Mouse (Mus musculus): ENCODE results near the gene Pdpn. TPM values are rescaled to one million over a fixed set of nuclear protein-coding genes. Genes with fewer than 3 reads are reported as not detected.

Gene Pdpn
- polyA plus RNA-seq, 1 experiment = 102 TPM

GRCm38 (mm10) chr4:143305031-143305430, 5.7 kb upstream of the Pdpn start:
- Histone ChIP-seq H3K4me3 (no peak overlapping the region), H3K4me2 (ENCODE audit: low read depth) (no peak overlapping the region), H3K36me3 (ENCODE audit: control insufficient read depth, insufficient read depth) (no peaks in the 10 kb centered on the region), H3ac (ENCODE audit: control insufficient read depth, insufficient read length) (no peak overlapping the region), H3K27me3 (ENCODE audit: control insufficient read depth, insufficient read depth, insufficient read length) (no peaks in the 10 kb centered on the region), H3K79me2 (ENCODE audit: control insufficient read depth, insufficient read depth) (no peaks in the 10 kb centered on the region)
- TF ChIP-seq REST (IDR thresholded peaks at IDR 0.05; ENCODE audit: insufficient read depth, insufficient read length) (no peak), MYOG (IDR thresholded peaks at IDR 0.05; ENCODE audit: control insufficient read depth in 1 of 3, insufficient read depth in 1 of 3, insufficient read length in 2 of 3, low read depth in 2 of 3) (no peak), TCF12 (IDR thresholded peaks at IDR 0.05; ENCODE audit: insufficient read depth, poor library complexity, severe bottlenecking) (no peak), MAX (IDR thresholded peaks at IDR 0.05; ENCODE audit: low read depth) (no peak), E2F4 (IDR thresholded peaks at IDR 0.05; ENCODE audit: insufficient read depth) (no peak), POLR2A (IDR thresholded peaks at IDR 0.05; ENCODE audit: insufficient read length, low read depth) (no peak)

- H3K4me2 ChIP-seq (ENCODE audit: low read depth) = no peak overlapping the region
- H3K79me2 ChIP-seq (ENCODE audit: control insufficient read depth, insufficient read depth) = peaks cover 15% of the 10 kb centered on the region
- TF ChIP-seq SRF (IDR thresholded peaks at IDR 0.05; ENCODE audit: control insufficient read depth, insufficient read length, low read depth) (no peak), MYOD1 (IDR thresholded peaks at IDR 0.05; ENCODE audit: control insufficient read depth in 1 of 3, insufficient read length in 2 of 3, low read depth in 2 of 3) (no peak), POLR2AphosphoS2 (IDR thresholded peaks at IDR 0.05; ENCODE audit: insufficient read length, low read depth) (no peak), E2F4 (IDR thresholded peaks at IDR 0.05; ENCODE audit: insufficient read depth) (no peak)
- no peak overlapping the region for H3ac ChIP-seq (ENCODE audit: control insufficient read depth, insufficient read length)
- H3K36me3 ChIP-seq (ENCODE audit: control insufficient read depth, insufficient read depth) = no peaks in the 10 kb centered on the region
- no peak overlapping the region for H3K4me3 ChIP-seq
- H3K27me3 ChIP-seq (ENCODE audit: control insufficient read depth, insufficient read depth, insufficient read length) = no peaks in the 10 kb centered on the region
These were observed 3.0 kb upstream of the Pdpn start for GRCm38 (mm10) chr4:143302279-143302890.

GRCm38 (mm10) chr4:143301875-143302274, 2.5 kb upstream of the Pdpn start:
- no peak overlapping the region for H3K4me2 ChIP-seq (ENCODE audit: low read depth)
- no peak overlapping the region for H3K4me3 ChIP-seq
- peaks cover 20% of the 10 kb centered on the region for H3K79me2 ChIP-seq (ENCODE audit: control insufficient read depth, insufficient read depth)
- no peaks in the 10 kb centered on the region for H3K27me3 ChIP-seq (ENCODE audit: control insufficient read depth, insufficient read depth, insufficient read length)
- TF ChIP-seq MYOD1 (IDR thresholded peaks at IDR 0.05; ENCODE audit: control insufficient read depth in 1 of 3, insufficient read length in 2 of 3, low read depth in 2 of 3) (no peak), POLR2AphosphoS2 (IDR thresholded peaks at IDR 0.05; ENCODE audit: insufficient read length, low read depth) (no peak), SRF (IDR thresholded peaks at IDR 0.05; ENCODE audit: control insufficient read depth, insufficient read length, low read depth) (no peak), CEBPB (IDR thresholded peaks at IDR 0.05; ENCODE audit: insufficient read depth, poor library complexity, severe bottlenecking) (no peak)
- H3ac ChIP-seq (ENCODE audit: control insufficient read depth, insufficient read length) = no peak overlapping the region
- H3K36me3 ChIP-seq (ENCODE audit: control insufficient read depth, insufficient read depth) = no peaks in the 10 kb centered on the region

GRCm38 (mm10) chr4:143301042-143301441, 1.7 kb upstream of the Pdpn start:
- Histone ChIP-seq H3K4me2 (ENCODE audit: low read depth) (no peak overlapping the region), H3K79me2 (ENCODE audit: control insufficient read depth, insufficient read depth) (peaks cover 28% of the 10 kb centered on the region), H3K27me3 (ENCODE audit: control insufficient read depth, insufficient read depth, insufficient read length) (no peaks in the 10 kb centered on the region), H3K4me3 (no peak overlapping the region), H3ac (ENCODE audit: control insufficient read depth, insufficient read length) (no peak overlapping the region), H3K36me3 (ENCODE audit: control insufficient read depth, insufficient read depth) (no peaks in the 10 kb centered on the region)
- no peak for TF ChIP-seq E2F4 (IDR thresholded peaks at IDR 0.05; ENCODE audit: insufficient read depth)
- TF ChIP-seq MYOD1 (IDR thresholded peaks at IDR 0.05; ENCODE audit: control insufficient read depth in 1 of 3, insufficient read length in 2 of 3, low read depth in 2 of 3) = no peak
- TF ChIP-seq TCF12 (IDR thresholded peaks at IDR 0.05; ENCODE audit: insufficient read depth, poor library complexity, severe bottlenecking) = no peak
- TF ChIP-seq MYOG (IDR thresholded peaks at IDR 0.05; ENCODE audit: control insufficient read depth in 1 of 3, insufficient read depth in 1 of 3, insufficient read length in 2 of 3, low read depth in 2 of 3) = no peak
- TF ChIP-seq SRF (IDR thresholded peaks at IDR 0.05; ENCODE audit: control insufficient read depth, insufficient read length, low read depth) = no peak
- no peak for TF ChIP-seq POLR2AphosphoS2 (IDR thresholded peaks at IDR 0.05; ENCODE audit: insufficient read length, low read depth)
- TF ChIP-seq REST (IDR thresholded peaks at IDR 0.05; ENCODE audit: insufficient read depth, insufficient read length) = no peak
- TF ChIP-seq TCF3 (IDR thresholded peaks at IDR 0.05; ENCODE audit: insufficient read length, low read depth) = no peak
- TF ChIP-seq CEBPB (IDR thresholded peaks at IDR 0.05; ENCODE audit: insufficient read depth, poor library complexity, severe bottlenecking) = no peak
- TF ChIP-seq MAX (IDR thresholded peaks at IDR 0.05; ENCODE audit: low read depth) = no peak
- no peak for TF ChIP-seq POLR2A (IDR thresholded peaks at IDR 0.05; ENCODE audit: insufficient read length, low read depth)
- TF ChIP-seq USF1 (IDR thresholded peaks at IDR 0.05; ENCODE audit: low read depth) = no peak

- TF ChIP-seq TCF12 (IDR thresholded peaks at IDR 0.05; ENCODE audit: insufficient read depth, poor library complexity, severe bottlenecking) (no peak), REST (IDR thresholded peaks at IDR 0.05; ENCODE audit: insufficient read depth, insufficient read length) (no peak), POLR2AphosphoS2 (IDR thresholded peaks at IDR 0.05; ENCODE audit: insufficient read length, low read depth) (no peak), MAX (IDR thresholded peaks at IDR 0.05; ENCODE audit: low read depth) (no peak)
- H3ac ChIP-seq (ENCODE audit: control insufficient read depth, insufficient read length) = no peak overlapping the region
- no peaks in the 10 kb centered on the region for H3K36me3 ChIP-seq (ENCODE audit: control insufficient read depth, insufficient read depth)
- peaks cover 33% of the 10 kb centered on the region for H3K79me2 ChIP-seq (ENCODE audit: control insufficient read depth, insufficient read depth)
- no peaks in the 10 kb centered on the region for H3K27me3 ChIP-seq (ENCODE audit: control insufficient read depth, insufficient read depth, insufficient read length)
- H3K4me3 ChIP-seq = peak overlapping the region; percentile 87
- H3K4me2 ChIP-seq (ENCODE audit: low read depth) = peak overlapping the region; percentile 97
These were observed 837 bp upstream of the Pdpn start for GRCm38 (mm10) chr4:143300113-143300688.
